Mouse (Mus musculus): Measurements from ENCODE around the gene Wipf2. TPM values are rescaled to one million over a fixed set of nuclear protein-coding genes. Genes with fewer than 3 reads are reported as not detected.

Wipf2 gene
- polyA plus RNA-seq, 1 experiment = 27.3 TPM

GRCm38 (mm10) chr11:98925265-98925721, 61.9 kb downstream of the Wipf2 start:
- H3K27me3 ChIP-seq (ENCODE audit: control insufficient read depth, insufficient read depth, low read length) = no peaks in the 10 kb centered on the region
- TF ChIP-seq CTCF (IDR thresholded peaks at IDR 0.05; ENCODE audit: extremely low read depth, insufficient read length, insufficient replicate concordance, low read depth, low read length) (no peak), POLR2A (IDR thresholded peaks at IDR 0.05; ENCODE audit: low read depth, low read length) (no peak)
- 9% methylated on average over 10 of the region's 10 CpGs for WGBS
- no peak overlapping the region for H3K4me3 ChIP-seq (ENCODE audit: low read depth, low read length)
- H3K36me3 ChIP-seq (ENCODE audit: control insufficient read depth, insufficient read depth, low read length) = no peaks in the 10 kb centered on the region
- H3K4me1 ChIP-seq (ENCODE audit: control insufficient read depth, insufficient read depth, insufficient read length, low read length) = peaks cover 39% of the 10 kb centered on the region
- H3K27ac ChIP-seq (ENCODE audit: insufficient read depth, low read depth, low read length) = no peak overlapping the region

DNA sequence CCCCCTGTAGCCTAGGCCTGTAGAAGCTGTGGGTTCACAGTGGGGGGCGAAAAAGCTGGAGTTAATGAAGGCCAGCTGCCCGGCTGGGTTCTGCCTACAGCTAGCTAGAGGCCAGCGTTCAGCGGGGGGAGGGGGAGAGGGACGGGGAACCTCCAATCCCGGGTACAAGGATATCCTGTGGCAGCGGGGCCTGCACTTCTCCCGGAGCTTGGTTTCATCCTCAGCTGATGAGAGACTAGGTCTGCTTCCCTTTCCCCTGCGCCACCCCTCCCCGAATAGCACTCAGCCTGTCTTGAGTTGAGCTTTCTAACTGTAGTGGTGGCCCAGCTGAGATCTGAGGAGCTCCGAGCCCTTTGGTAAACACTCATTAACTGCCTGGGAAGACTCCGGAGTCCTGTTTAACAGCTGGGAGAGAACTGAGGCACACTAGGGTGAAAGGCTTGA, 62.5 kb downstream of the Wipf2 start:
- no peaks in the 10 kb centered on the region for H3K27me3 ChIP-seq (ENCODE audit: control insufficient read depth, insufficient read depth, low read length)
- peaks cover 40% of the 10 kb centered on the region for H3K4me1 ChIP-seq (ENCODE audit: control insufficient read depth, insufficient read depth, insufficient read length, low read length)
- WGBS = 10% methylated on average over 12 of the region's 12 CpGs
- H3K4me3 ChIP-seq (ENCODE audit: low read depth, low read length) = no peak overlapping the region
- peak overlapping the region; percentile 60 for H3K27ac ChIP-seq (ENCODE audit: insufficient read depth, low read depth, low read length)
- H3K36me3 ChIP-seq (ENCODE audit: control insufficient read depth, insufficient read depth, low read length) = no peaks in the 10 kb centered on the region
- TF ChIP-seq CTCF (IDR thresholded peaks at IDR 0.05; ENCODE audit: extremely low read depth, insufficient read length, insufficient replicate concordance, low read depth, low read length) (no peak), POLR2A (IDR thresholded peaks at IDR 0.05; ENCODE audit: low read depth, low read length) (no peak)

DNA sequence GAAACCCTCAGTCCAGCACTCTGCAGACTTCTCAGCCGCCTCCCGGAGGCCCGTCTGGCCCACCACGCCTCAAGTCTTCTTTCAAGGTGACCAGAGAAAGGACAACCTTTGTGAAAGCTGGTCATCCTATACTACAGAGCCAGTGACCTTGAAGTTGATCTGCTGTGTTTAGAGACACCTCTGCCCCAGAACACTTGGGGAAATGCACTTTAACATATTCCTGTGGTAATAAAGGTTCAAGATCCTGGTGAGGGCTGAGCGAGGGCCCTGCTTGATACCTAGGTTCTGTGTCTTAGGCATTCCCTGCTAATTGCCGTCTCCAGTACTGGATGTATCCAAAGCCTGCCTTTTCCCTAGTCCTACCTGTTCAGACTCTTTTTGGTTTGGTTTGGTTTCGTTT, 63.1 kb downstream of the Wipf2 start:
- no peaks in the 10 kb centered on the region for H3K36me3 ChIP-seq (ENCODE audit: control insufficient read depth, insufficient read depth, low read length)
- 72% methylated on average over 7 of the region's 7 CpGs for WGBS

DNA sequence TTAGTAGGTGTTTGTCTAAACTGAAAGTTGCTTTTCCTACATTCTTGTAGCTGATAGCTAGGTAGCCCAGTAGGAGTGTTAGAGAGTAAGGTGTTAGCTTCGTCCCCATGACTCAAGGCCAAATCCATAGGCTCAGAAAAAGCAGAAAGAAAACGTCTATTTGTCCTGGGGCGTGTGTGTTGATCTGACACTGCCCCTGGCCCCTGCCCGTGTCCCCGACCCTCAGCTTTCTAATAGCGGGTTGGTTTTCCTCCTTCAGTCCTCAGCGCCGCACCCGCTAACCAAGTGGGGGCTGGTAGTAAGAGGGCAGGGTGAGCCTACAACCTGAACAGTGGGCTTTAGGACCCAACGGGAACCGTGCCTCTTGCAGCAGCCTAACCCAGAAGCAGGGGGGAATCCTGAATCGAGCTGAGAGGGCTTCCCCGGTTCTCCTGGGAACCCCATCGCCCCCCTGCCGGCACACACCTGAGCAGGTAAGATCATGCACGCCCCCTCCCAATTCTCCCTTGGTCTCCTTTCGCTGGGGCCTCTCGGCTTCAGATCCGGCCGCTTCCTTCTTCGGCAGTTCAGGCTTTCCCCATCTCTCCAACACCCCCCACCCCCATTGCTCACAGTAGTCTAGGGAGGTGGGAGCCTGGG, 64.1 kb downstream of the Wipf2 start, which contains the start of gene Rara:
Rara (plus strand) TSS at position 381 of the 639 bp plus-strand sequence.
- Histone ChIP-seq H3K4me1 (ENCODE audit: control insufficient read depth, insufficient read depth, insufficient read length, low read length) (peaks cover 43% of the 10 kb centered on the region), H3K36me3 (ENCODE audit: control insufficient read depth, insufficient read depth, low read length) (no peaks in the 10 kb centered on the region), H3K4me3 (ENCODE audit: low read depth, low read length) (peak within 1 kb of the TSS; percentile 66), H3K27ac (ENCODE audit: insufficient read depth, low read depth, low read length) (no peak within 1 kb of the TSS), H3K27me3 (ENCODE audit: control insufficient read depth, insufficient read depth, low read length) (no peaks in the 10 kb centered on the region)
- 14% methylated on average over 21 of the region's 21 CpGs for WGBS
- TF ChIP-seq CTCF (IDR thresholded peaks at IDR 0.05; ENCODE audit: extremely low read depth, insufficient read length, insufficient replicate concordance, low read depth, low read length) (no peak), POLR2A (IDR thresholded peaks at IDR 0.05; ENCODE audit: low read depth, low read length) (no peak)

More for the DNA sequence above, 63.1 kb downstream of the Wipf2 start:
- Histone ChIP-seq H3K4me3 (ENCODE audit: low read depth, low read length) (no peak overlapping the region), H3K27ac (ENCODE audit: insufficient read depth, low read depth, low read length) (0 out of 2 replicates have a peak overlapping the region, but pooled peaks have one; percentile 60), H3K4me1 (ENCODE audit: control insufficient read depth, insufficient read depth, insufficient read length, low read length) (peaks cover 43% of the 10 kb centered on the region), H3K27me3 (ENCODE audit: control insufficient read depth, insufficient read depth, low read length) (no peaks in the 10 kb centered on the region)
- TF ChIP-seq CTCF (IDR thresholded peaks at IDR 0.05; ENCODE audit: extremely low read depth, insufficient read length, insufficient replicate concordance, low read depth, low read length) (no peak), POLR2A (IDR thresholded peaks at IDR 0.05; ENCODE audit: low read depth, low read length) (no peak)

- H3K4me1 ChIP-seq (ENCODE audit: control insufficient read depth, insufficient read depth, insufficient read length, low read length) = peaks cover 50% of the 10 kb centered on the region
These were observed 64.9 kb downstream of the Wipf2 start for GRCm38 (mm10) chr11:98928186-98928893.

GRCm38 (mm10) chr11:98929503-98929902, 66.1 kb downstream of the Wipf2 start:
- TF ChIP-seq POLR2A (IDR thresholded peaks at IDR 0.05; ENCODE audit: low read depth, low read length) (no peak), CTCF (IDR thresholded peaks at IDR 0.05; ENCODE audit: extremely low read depth, insufficient read length, insufficient replicate concordance, low read depth, low read length) (no peak)
- Histone ChIP-seq H3K27me3 (ENCODE audit: control insufficient read depth, insufficient read depth, low read length) (no peaks in the 10 kb centered on the region), H3K4me3 (ENCODE audit: low read depth, low read length) (no peak overlapping the region), H3K4me1 (ENCODE audit: control insufficient read depth, insufficient read depth, insufficient read length, low read length) (peaks cover 56% of the 10 kb centered on the region), H3K36me3 (ENCODE audit: control insufficient read depth, insufficient read depth, low read length) (no peaks in the 10 kb centered on the region), H3K27ac (ENCODE audit: insufficient read depth, low read depth, low read length) (no peak overlapping the region)
- 49% methylated on average over 9 of the region's 9 CpGs for WGBS

More at GRCm38 (mm10) chr11:98928186-98928893, 64.9 kb downstream of the Wipf2 start:
- Histone ChIP-seq H3K36me3 (ENCODE audit: control insufficient read depth, insufficient read depth, low read length) (no peaks in the 10 kb centered on the region), H3K4me3 (ENCODE audit: low read depth, low read length) (peak overlapping the region; percentile 66), H3K27ac (ENCODE audit: insufficient read depth, low read depth, low read length) (no peak overlapping the region), H3K27me3 (ENCODE audit: control insufficient read depth, insufficient read depth, low read length) (no peaks in the 10 kb centered on the region)
- WGBS = 17% methylated on average over 12 of the region's 12 CpGs
- TF ChIP-seq CTCF (IDR thresholded peaks at IDR 0.05; ENCODE audit: extremely low read depth, insufficient read length, insufficient replicate concordance, low read depth, low read length) (no peak), POLR2A (IDR thresholded peaks at IDR 0.05; ENCODE audit: low read depth, low read length) (no peak)

DNA sequence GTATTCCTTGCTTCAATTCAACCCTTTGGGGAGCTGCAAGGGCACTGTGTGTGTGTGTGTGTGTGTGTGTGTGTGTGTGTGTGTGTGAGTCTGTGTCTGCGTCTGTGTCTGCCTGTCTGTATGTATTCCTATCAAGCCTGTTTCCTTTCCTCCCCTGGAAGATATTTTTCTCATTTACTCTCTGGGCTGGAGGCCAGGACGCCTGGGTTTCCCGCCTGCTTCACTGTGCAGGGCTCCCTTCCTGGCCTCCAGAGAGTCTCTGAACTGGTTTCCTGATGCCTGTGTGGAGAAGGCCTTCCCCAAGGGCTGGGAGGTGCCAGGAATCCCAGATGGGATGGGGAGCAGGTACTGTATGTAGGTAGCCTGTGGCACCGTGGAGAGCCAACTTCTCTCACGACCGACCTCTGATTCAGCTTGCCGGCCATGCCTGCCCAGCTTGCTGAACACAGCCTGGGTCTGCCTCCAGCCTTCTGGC, 66.7 kb downstream of the Wipf2 start:
- 37% methylated on average over 7 of the region's 7 CpGs for WGBS
- Histone ChIP-seq H3K36me3 (ENCODE audit: control insufficient read depth, insufficient read depth, low read length) (no peaks in the 10 kb centered on the region), H3K27ac (ENCODE audit: insufficient read depth, low read depth, low read length) (no peak overlapping the region), H3K4me1 (ENCODE audit: control insufficient read depth, insufficient read depth, insufficient read length, low read length) (peaks cover 55% of the 10 kb centered on the region), H3K4me3 (ENCODE audit: low read depth, low read length) (no peak overlapping the region), H3K27me3 (ENCODE audit: control insufficient read depth, insufficient read depth, low read length) (no peaks in the 10 kb centered on the region)
- TF ChIP-seq CTCF (IDR thresholded peaks at IDR 0.05; ENCODE audit: extremely low read depth, insufficient read length, insufficient replicate concordance, low read depth, low read length) (no peak), POLR2A (IDR thresholded peaks at IDR 0.05; ENCODE audit: low read depth, low read length) (no peak)

Measured in small intestine, adult 2 months (tissue).